Mouse (Mus musculus): ENCODE measurements around the gene Irs2. TPM values are rescaled to one million over a fixed set of nuclear protein-coding genes. Genes with fewer than 3 reads are reported as not detected.

Gene Irs2
- total and polyA plus RNA-seq, 3 experiments = 4.5 to 19.0 (median 13.5) TPM

GRCm38 (mm10) chr8:10990421-10991110 is 17.7 kb downstream of the Irs2 start:
- Histone ChIP-seq H3K36me3 (ENCODE audit: control insufficient read depth, insufficient read depth, low read length) (no peaks in the 10 kb centered on the region), H3K79me2 (replicated peaks; ENCODE audit: control insufficient read depth, insufficient read depth, low read length) (no peaks in the 10 kb centered on the region; the same call in 1 of the 2 replicates), H3K4me3 (no peak overlapping the region), H3K27me3 (ENCODE audit: control insufficient read depth, insufficient read depth, low read length) (no peaks in the 10 kb centered on the region), H3K9ac (ENCODE audit: low read depth, low read length) (no peak overlapping the region), H3K4me1 (ENCODE audit: control insufficient read depth, insufficient read depth, low read length) (peaks cover 6% of the 10 kb centered on the region), H3K27ac (no peak overlapping the region)
- WGBS = 50% methylated on average over 10 of the region's 10 CpGs
- DNase-seq = peak in 1 of 2 experiments; percentile 33
- no peak for TF ChIP-seq EP300 (IDR thresholded peaks at IDR 0.05; ENCODE audit: insufficient read depth, low read depth, low read length)
- TF ChIP-seq CTCF (IDR thresholded peaks at IDR 0.05) = no peak
- intact Hi-C loops (cut with DNase I) = no loop called here

GRCm38 (mm10) chr8:10989946-10990345 is 18.3 kb downstream of the Irs2 start:
- Histone ChIP-seq H3K27ac (no peak overlapping the region), H3K36me3 (ENCODE audit: control insufficient read depth, insufficient read depth, low read length) (no peaks in the 10 kb centered on the region), H3K79me2 (replicated peaks; ENCODE audit: control insufficient read depth, insufficient read depth, low read length) (no peaks in the 10 kb centered on the region; the same call in 1 of the 2 replicates), H3K4me1 (ENCODE audit: control insufficient read depth, insufficient read depth, low read length) (peaks cover under 1% of the 10 kb centered on the region), H3K27me3 (ENCODE audit: control insufficient read depth, insufficient read depth, low read length) (no peaks in the 10 kb centered on the region), H3K9ac (ENCODE audit: low read depth, low read length) (no peak overlapping the region), H3K4me3 (no peak overlapping the region)
- TF ChIP-seq CTCF (IDR thresholded peaks at IDR 0.05) (no peak), EP300 (IDR thresholded peaks at IDR 0.05; ENCODE audit: insufficient read depth, low read depth, low read length) (no peak), POLR2A (IDR thresholded peaks at IDR 0.05; ENCODE audit: insufficient read depth, low read depth, low read length) (no peak)
- DNase-seq = no peak
- WGBS = 88% methylated on average over 3 of the region's 3 CpGs
- intact Hi-C loops (cut with DNase I) = no loop called here

- Histone ChIP-seq H3K4me3 (no peak overlapping the region), H3K36me3 (ENCODE audit: control insufficient read depth, insufficient read depth, low read length) (no peaks in the 10 kb centered on the region), H3K9ac (ENCODE audit: low read depth, low read length) (no peak overlapping the region), H3K27ac (no peak overlapping the region), H3K27me3 (ENCODE audit: control insufficient read depth, insufficient read depth, low read length) (no peaks in the 10 kb centered on the region), H3K79me2 (replicated peaks; ENCODE audit: control insufficient read depth, insufficient read depth, low read length) (no peaks in the 10 kb centered on the region), H3K4me1 (ENCODE audit: control insufficient read depth, insufficient read depth, low read length) (no peaks in the 10 kb centered on the region; the same call in 1 of the 2 replicates)
- 94% methylated on average over 17 of the region's 17 CpGs for WGBS
- TF ChIP-seq EP300 (IDR thresholded peaks at IDR 0.05; ENCODE audit: insufficient read depth, low read depth, low read length) = no peak
- no peak for TF ChIP-seq POLR2A (IDR thresholded peaks at IDR 0.05; ENCODE audit: insufficient read depth, low read depth, low read length)
- TF ChIP-seq CTCF (IDR thresholded peaks at IDR 0.05) = no peak
- intact Hi-C loops (cut with DNase I) = no loop called here
- DNase-seq = no peak
Observed at GRCm38 (mm10) chr8:10986638-10987037, 21.6 kb downstream of the Irs2 start.

- no peaks in the 10 kb centered on the region for H3K4me1 ChIP-seq (ENCODE audit: control insufficient read depth, insufficient read depth, low read length)
- no peak overlapping the region for H3K4me3 ChIP-seq
- H3K36me3 ChIP-seq (ENCODE audit: control insufficient read depth, insufficient read depth, low read length) = no peaks in the 10 kb centered on the region
- TF ChIP-seq CTCF (IDR thresholded peaks at IDR 0.05) (no peak), EP300 (IDR thresholded peaks at IDR 0.05; ENCODE audit: insufficient read depth, low read depth, low read length) (no peak), POLR2A (IDR thresholded peaks at IDR 0.05; ENCODE audit: insufficient read depth, low read depth, low read length) (no peak)
- no peaks in the 10 kb centered on the region for H3K79me2 ChIP-seq (replicated peaks; ENCODE audit: control insufficient read depth, insufficient read depth, low read length)
- 81% methylated on average over 7 of the region's 7 CpGs for WGBS
- DNase-seq = no peak
- no peak overlapping the region for H3K27ac ChIP-seq
- H3K27me3 ChIP-seq (ENCODE audit: control insufficient read depth, insufficient read depth, low read length) = no peaks in the 10 kb centered on the region
- intact Hi-C loops (cut with DNase I) = no loop called here
- H3K9ac ChIP-seq (ENCODE audit: low read depth, low read length) = no peak overlapping the region
Observed at GRCm38 (mm10) chr8:10985064-10985463, 23.2 kb downstream of the Irs2 start.

- Histone ChIP-seq H3K9ac (ENCODE audit: low read depth, low read length) (no peak overlapping the region), H3K4me3 (no peak overlapping the region), H3K79me2 (replicated peaks; ENCODE audit: control insufficient read depth, insufficient read depth, low read length) (no peaks in the 10 kb centered on the region), H3K27me3 (ENCODE audit: control insufficient read depth, insufficient read depth, low read length) (no peaks in the 10 kb centered on the region), H3K27ac (no peak overlapping the region), H3K36me3 (ENCODE audit: control insufficient read depth, insufficient read depth, low read length) (no peaks in the 10 kb centered on the region), H3K4me1 (ENCODE audit: control insufficient read depth, insufficient read depth, low read length) (no peaks in the 10 kb centered on the region; the same call in none of the 2 replicates)
- 89% methylated on average over 6 of the region's 6 CpGs for WGBS
- TF ChIP-seq EP300 (IDR thresholded peaks at IDR 0.05; ENCODE audit: insufficient read depth, low read depth, low read length) = no peak
- intact Hi-C loops (cut with DNase I) = no loop called here
- no peak for DNase-seq
Observed at GRCm38 (mm10) chr8:10980876-10981275, 27.4 kb downstream of the Irs2 start.

- H3K27me3 ChIP-seq (ENCODE audit: control insufficient read depth, insufficient read depth, low read length) = no peaks in the 10 kb centered on the region
- no peaks in the 10 kb centered on the region for H3K36me3 ChIP-seq (ENCODE audit: control insufficient read depth, insufficient read depth, low read length)
- TF ChIP-seq EP300 (IDR thresholded peaks at IDR 0.05; ENCODE audit: insufficient read depth, low read depth, low read length) = no peak
- no peak overlapping the region for H3K9ac ChIP-seq (ENCODE audit: low read depth, low read length)
- no peak overlapping the region for H3K4me3 ChIP-seq
- no peaks in the 10 kb centered on the region for H3K79me2 ChIP-seq (replicated peaks; ENCODE audit: control insufficient read depth, insufficient read depth, low read length)
- intact Hi-C loops (cut with DNase I) = no loop called here
- WGBS = 54% methylated on average over 7 of the region's 7 CpGs
- DNase-seq = no peak
- no peaks in the 10 kb centered on the region; the same call in none of the 2 replicates for H3K4me1 ChIP-seq (ENCODE audit: control insufficient read depth, insufficient read depth, low read length)
- H3K27ac ChIP-seq = no peak overlapping the region
Observed at GRCm38 (mm10) chr8:10979916-10980315, 28.3 kb downstream of the Irs2 start.

Data from heart, adult 2 months (tissue).